Mouse (Mus musculus): Measurements from ENCODE around the gene Cyp4f37. TPM values are rescaled to one million over a fixed set of nuclear protein-coding genes. Genes with fewer than 3 reads are reported as not detected.
"Not testable (repeated sequence)": the region's sequence is repeated elsewhere in the genome, so short reads cannot be mapped to it uniquely, and the experiment has no call there.

Cyp4f37 gene
- not detected in 2 replicates for polyA plus RNA-seq (2015; fragmentation: Nextera tagmentation; extraction: Ambion mirVana)

- ATAC-seq (ENCODE audit: insufficient number of reproducible peaks, low FRiP score, low TSS enrichment, low read depth); H3K9ac ChIP-seq; H3K4me3 ChIP-seq (replicated peaks); H3K27me3 ChIP-seq; H3K4me1 ChIP-seq; H3K27ac ChIP-seq (replicated peaks); H3K4me2 ChIP-seq (replicated peaks); H3K9me3 ChIP-seq (replicated peaks); H3K36me3 ChIP-seq: not testable (repeated sequence)
- 71% methylated on average over 4 of the region's 4 CpGs for WGBS
Measured at GRCm38 (mm10) chr17:32621018-32621417, at the start of gene Cyp4f37. Gene Cyp4f37 (plus strand): TSS chr17:32621309.

- WGBS: 88% methylated on average over 2 of the region's 2 CpGs
- not testable (repeated sequence) for H3K4me1 ChIP-seq; H3K36me3 ChIP-seq; H3K27me3 ChIP-seq; ATAC-seq (ENCODE audit: insufficient number of reproducible peaks, low FRiP score, low TSS enrichment, low read depth); H3K4me3 ChIP-seq (replicated peaks); H3K9ac ChIP-seq; H3K9me3 ChIP-seq (replicated peaks); H3K4me2 ChIP-seq (replicated peaks); H3K27ac ChIP-seq (replicated peaks)
Measured at GRCm38 (mm10) chr17:32573286-32573685, 47.8 kb upstream of the Cyp4f37 start.

- Histone ChIP-seq H3K27ac (replicated peaks) (no peak overlapping the region), H3K9ac (no peak overlapping the region), H3K27me3 (no peaks in the 10 kb centered on the region), H3K4me3 (replicated peaks) (no peak overlapping the region), H3K9me3 (replicated peaks) (no peaks in the 10 kb centered on the region), H3K4me2 (replicated peaks) (no peak overlapping the region), H3K36me3 (no peaks in the 10 kb centered on the region), H3K4me1 (no peaks in the 10 kb centered on the region)
- no peak for ATAC-seq (ENCODE audit: insufficient number of reproducible peaks, low FRiP score, low TSS enrichment, low read depth)
- WGBS: 47% methylated on average over 7 of the region's 7 CpGs
Measured at GRCm38 (mm10) chr17:32577496-32578186, 43.5 kb upstream of the Cyp4f37 start.

- 80% methylated on average over 18 of the region's 18 CpGs for WGBS
- Histone ChIP-seq H3K9ac (no peak overlapping the region), H3K4me3 (replicated peaks) (no peak overlapping the region)
Measured at GRCm38 (mm10) chr17:32596494-32596893, 24.6 kb upstream of the Cyp4f37 start.

GRCm38 (mm10) chr17:32608055-32608454 lies 13.1 kb upstream of the Cyp4f37 start:
- Histone ChIP-seq H3K9me3 (replicated peaks) (no peaks in the 10 kb centered on the region), H3K27me3 (no peaks in the 10 kb centered on the region), H3K4me1 (no peaks in the 10 kb centered on the region), H3K36me3 (no peaks in the 10 kb centered on the region), H3K4me3 (replicated peaks) (no peak overlapping the region), H3K27ac (replicated peaks) (no peak overlapping the region), H3K4me2 (replicated peaks) (no peak overlapping the region), H3K9ac (no peak overlapping the region)
- no peak for ATAC-seq (ENCODE audit: insufficient number of reproducible peaks, low FRiP score, low TSS enrichment, low read depth)
- WGBS: 67% methylated on average over 1 of the region's 1 CpGs

More at GRCm38 (mm10) chr17:32596494-32596893, 24.6 kb upstream of the Cyp4f37 start:
- H3K36me3 ChIP-seq: no peaks in the 10 kb centered on the region
- no peak overlapping the region for H3K27ac ChIP-seq (replicated peaks)
- no peaks in the 10 kb centered on the region for H3K4me1 ChIP-seq
- H3K27me3 ChIP-seq: no peaks in the 10 kb centered on the region
- 0 out of 2 replicates have a peak, but pooled peaks cover 3% of the 10 kb centered on the region for H3K9me3 ChIP-seq (replicated peaks)
- no peak for ATAC-seq (ENCODE audit: insufficient number of reproducible peaks, low FRiP score, low TSS enrichment, low read depth)
- H3K4me2 ChIP-seq (replicated peaks): no peak overlapping the region

GRCm38 (mm10) chr17:32610231-32610630 lies 10.9 kb upstream of the Cyp4f37 start:
- not testable (repeated sequence) for H3K9ac ChIP-seq; H3K36me3 ChIP-seq; H3K4me1 ChIP-seq; ATAC-seq (ENCODE audit: insufficient number of reproducible peaks, low FRiP score, low TSS enrichment, low read depth); H3K27me3 ChIP-seq; H3K4me3 ChIP-seq (replicated peaks); H3K4me2 ChIP-seq (replicated peaks); H3K27ac ChIP-seq (replicated peaks); H3K9me3 ChIP-seq (replicated peaks)
- 75% methylated on average over 3 of the region's 3 CpGs for WGBS

- Histone ChIP-seq H3K4me2 (replicated peaks) (no peak overlapping the region), H3K9me3 (replicated peaks) (no peaks in the 10 kb centered on the region), H3K4me3 (replicated peaks) (no peak overlapping the region), H3K27ac (replicated peaks) (no peak overlapping the region), H3K4me1 (no peaks in the 10 kb centered on the region), H3K9ac (no peak overlapping the region), H3K27me3 (no peaks in the 10 kb centered on the region), H3K36me3 (no peaks in the 10 kb centered on the region)
- 75% methylated on average over 3 of the region's 3 CpGs for WGBS
- no peak for ATAC-seq (ENCODE audit: insufficient number of reproducible peaks, low FRiP score, low TSS enrichment, low read depth)
Measured at GRCm38 (mm10) chr17:32610896-32611295, 10.2 kb upstream of the Cyp4f37 start.

- Histone ChIP-seq H3K4me1 (no peaks in the 10 kb centered on the region), H3K9me3 (replicated peaks) (no peaks in the 10 kb centered on the region), H3K4me3 (replicated peaks) (no peak overlapping the region), H3K9ac (no peak overlapping the region), H3K27ac (replicated peaks) (no peak overlapping the region), H3K27me3 (no peaks in the 10 kb centered on the region), H3K36me3 (no peaks in the 10 kb centered on the region), H3K4me2 (replicated peaks) (no peak overlapping the region)
- 72% methylated on average over 3 of the region's 3 CpGs for WGBS
- ATAC-seq (ENCODE audit: insufficient number of reproducible peaks, low FRiP score, low TSS enrichment, low read depth): no peak
Measured at GRCm38 (mm10) chr17:32612417-32612816, 8.7 kb upstream of the Cyp4f37 start.

- H3K36me3 ChIP-seq: no peaks in the 10 kb centered on the region
- H3K9ac ChIP-seq: no peak overlapping the region
- no peaks in the 10 kb centered on the region for H3K9me3 ChIP-seq (replicated peaks)
- 45% methylated on average over 1 of the region's 1 CpGs for WGBS
- no peak overlapping the region for H3K27ac ChIP-seq (replicated peaks)
- no peaks in the 10 kb centered on the region for H3K27me3 ChIP-seq
- ATAC-seq (ENCODE audit: insufficient number of reproducible peaks, low FRiP score, low TSS enrichment, low read depth): no peak
- H3K4me1 ChIP-seq: no peaks in the 10 kb centered on the region
- H3K4me2 ChIP-seq (replicated peaks): no peak overlapping the region
- H3K4me3 ChIP-seq (replicated peaks): no peak overlapping the region
Measured at GRCm38 (mm10) chr17:32617252-32617651, 3.9 kb upstream of the Cyp4f37 start.

GRCm38 (mm10) chr17:32629726-32630125 lies 8.6 kb downstream of the Cyp4f37 start:
- 83% methylated on average over 7 of the region's 7 CpGs for WGBS
- H3K9ac ChIP-seq; H3K4me3 ChIP-seq (replicated peaks); ATAC-seq (ENCODE audit: insufficient number of reproducible peaks, low FRiP score, low TSS enrichment, low read depth); H3K9me3 ChIP-seq (replicated peaks); H3K36me3 ChIP-seq; H3K27me3 ChIP-seq; H3K27ac ChIP-seq (replicated peaks); H3K4me1 ChIP-seq; H3K4me2 ChIP-seq (replicated peaks): not testable (repeated sequence)

GRCm38 (mm10) chr17:32631936-32632335 lies 10.8 kb downstream of the Cyp4f37 start:
- ATAC-seq (ENCODE audit: insufficient number of reproducible peaks, low FRiP score, low TSS enrichment, low read depth): no peak
- 74% methylated on average over 3 of the region's 3 CpGs for WGBS
- H3K27ac ChIP-seq (replicated peaks): no peak overlapping the region

More at GRCm38 (mm10) chr17:32631936-32632335, 10.8 kb downstream of the Cyp4f37 start:
- Histone ChIP-seq H3K4me3 (replicated peaks) (no peak overlapping the region), H3K9me3 (replicated peaks) (no peaks in the 10 kb centered on the region), H3K36me3 (no peaks in the 10 kb centered on the region), H3K9ac (no peak overlapping the region), H3K4me2 (replicated peaks) (no peak overlapping the region), H3K4me1 (0 out of 2 replicates have a peak, but pooled peaks cover 4% of the 10 kb centered on the region), H3K27me3 (no peaks in the 10 kb centered on the region)
